Mouse (Mus musculus) CH12.LX (cell line): Measurements from ENCODE around the gene Ddost. TPM values are rescaled to one million over a fixed set of nuclear protein-coding genes. Genes with fewer than 3 reads are reported as not detected.

Source experiments
- DNase-seq: peaks from one replicate; pipeline ENCODE4 v3.0.0-alpha.2; 2013; ENCODE audit errors: extremely low read depth
- H3K27ac ChIP-seq: 2 replicates; pipeline ENCODE4 v1.5.1; 2012; ENCODE audit warnings: low read depth, mild to moderate bottlenecking, control low read depth, moderate library complexity; ENCODE audit not compliant: insufficient read depth
- H3K27me3 ChIP-seq: replicated peaks from 2 replicates; pipeline ENCODE3; 2012; ENCODE audit warnings: inconsistent platforms
- H3K36me3 ChIP-seq, 2 experiments: replicated peaks in 1 of 2; 2 replicates each; pipeline versions ENCODE3 to v1.6.1; 2012; ENCODE audit warnings: inconsistent platforms in 1 of 2, low read length in 1 of 2, mild to moderate bottlenecking in 1 of 2, mixed read lengths in 1 of 2, moderate library complexity in 1 of 2; ENCODE audit not compliant: control insufficient read depth in 1 of 2, insufficient read depth in 1 of 2
- H3K4me1 ChIP-seq, 2 experiments: 2 replicates each; pipeline ENCODE4 v1.6.1; 2012; ENCODE audit warnings: inconsistent platforms in 1 of 2, moderate library complexity in 1 of 2; ENCODE audit not compliant: insufficient read depth in 2 of 2, control insufficient read depth in 1 of 2
- H3K4me2 ChIP-seq: 2 replicates; pipeline ENCODE4 v1.6.1; 2012; ENCODE audit warnings: low read depth, mild to moderate bottlenecking, control low read depth; ENCODE audit not compliant: poor library complexity, insufficient read depth, severe bottlenecking
- H3K4me3 ChIP-seq, 3 experiments: fragments of 150-350 bp in 1 of 3; sonication (generic) in 1 of 3; replicated peaks in 1 of 3; 2 replicates each; pipeline versions ENCODE3 to v1.5.1; 2011 to 2012; ENCODE audit warnings: low read depth in 2 of 3, low read length in 2 of 3, mild to moderate bottlenecking in 2 of 3, moderate library complexity in 2 of 3, control low read depth in 1 of 3, improper control_type of control experiment in 1 of 3, inconsistent platforms in 1 of 3, mixed read lengths in 1 of 3; ENCODE audit not compliant: poor library complexity in 1 of 3
- H3K79me2 ChIP-seq: replicated peaks from 2 replicates; pipeline ENCODE4 v1.6.1; 2012; ENCODE audit warnings: mild to moderate bottlenecking, moderate library complexity; ENCODE audit not compliant: control insufficient read depth, poor library complexity, insufficient read depth, severe bottlenecking; ENCODE audit errors: extremely low read depth
- H3K9ac ChIP-seq: 2 replicates; pipeline ENCODE4 v1.6.1; 2012; ENCODE audit warnings: low read depth, mild to moderate bottlenecking, control low read depth, moderate library complexity; ENCODE audit not compliant: insufficient read depth
- H3K9me3 ChIP-seq: replicated peaks from 2 replicates; pipeline ENCODE3; 2012; ENCODE audit warnings: low read length, inconsistent platforms, mixed read lengths
- CHD1 ChIP-seq: IDR thresholded peaks from 2 replicates; pipeline ENCODE4 v1.6.1; 2012; ENCODE audit warnings: low read depth, low read length, improper control_type of control experiment, inconsistent platforms
- CTCF ChIP-seq, 2 experiments: IDR thresholded peaks in 1 of 2; conservative IDR thresholded peaks in 1 of 2; 2 replicates each; pipeline ENCODE4 v1.5.1; 2011 to 2012; ENCODE audit warnings: low read depth in 2 of 2, low read length in 2 of 2, improper control_type of control experiment in 1 of 2, inconsistent platforms in 1 of 2, mild to moderate bottlenecking in 1 of 2, moderate library complexity in 1 of 2
- E2F4 ChIP-seq: IDR thresholded peaks from 2 replicates; pipeline ENCODE4 v1.6.1; 2011; ENCODE audit warnings: low read depth, low read length, improper control_type of control experiment; ENCODE audit not compliant: insufficient replicate concordance
- GABPA ChIP-seq: IDR thresholded peaks from 2 replicates; pipeline ENCODE4 v1.6.1; 2012; ENCODE audit warnings: low read depth, low read length, improper control_type of control experiment, inconsistent platforms; ENCODE audit not compliant: insufficient replicate concordance
- HCFC1 ChIP-seq: IDR thresholded peaks from 2 replicates; pipeline ENCODE4 v1.6.1; 2012; ENCODE audit warnings: low read depth, mild to moderate bottlenecking, inconsistent platforms, low read length, improper control_type of control experiment
- IRF4 ChIP-seq: IDR thresholded peaks from 2 replicates; pipeline ENCODE4 v1.6.1; 2014; ENCODE audit warnings: low read depth, mild to moderate bottlenecking, inconsistent platforms, low read length, improper control_type of control experiment
- JUN ChIP-seq: IDR thresholded peaks from 2 replicates; pipeline ENCODE4 v1.6.1; 2011; ENCODE audit warnings: low read depth, mild to moderate bottlenecking, low read length, improper control_type of control experiment, moderate library complexity; ENCODE audit not compliant: insufficient read depth
- JUND ChIP-seq: conservative IDR thresholded peaks from 2 replicates; pipeline ENCODE4 v1.6.1; 2011; ENCODE audit warnings: low read depth, low read length, improper control_type of control experiment
- KAT2A ChIP-seq: IDR thresholded peaks from 2 replicates; pipeline ENCODE4 v1.6.1; 2012; ENCODE audit warnings: low read length, improper control_type of control experiment, inconsistent platforms; ENCODE audit not compliant: insufficient replicate concordance
- MAFK ChIP-seq: IDR thresholded peaks from 2 replicates; pipeline ENCODE4 v1.6.1; 2011; ENCODE audit warnings: low read length, improper control_type of control experiment; ENCODE audit not compliant: insufficient replicate concordance
- MAZ ChIP-seq: IDR thresholded peaks from 2 replicates; pipeline ENCODE4 v1.6.1; 2012; ENCODE audit warnings: low read depth, mild to moderate bottlenecking, inconsistent platforms, low read length, improper control_type of control experiment, moderate library complexity
- MXI1 ChIP-seq: IDR thresholded peaks from 2 replicates; pipeline ENCODE4 v1.6.1; 2011; ENCODE audit warnings: mild to moderate bottlenecking, low read depth, low read length, improper control_type of control experiment
- PAX5 ChIP-seq: IDR thresholded peaks from 2 replicates; pipeline ENCODE4 v1.6.1; 2012; ENCODE audit warnings: low read length, inconsistent platforms, mixed read lengths
- POLR2A ChIP-seq: IDR thresholded peaks from 2 replicates; pipeline ENCODE4 v1.6.1; 2011; ENCODE audit warnings: low read depth, mild to moderate bottlenecking, improper control_type of control experiment, low read length
- RCOR1 ChIP-seq: conservative IDR thresholded peaks from 2 replicates; pipeline ENCODE4 v1.6.1; 2012; ENCODE audit warnings: low read depth, mild to moderate bottlenecking, inconsistent platforms, low read length, improper control_type of control experiment
- ZC3H11A ChIP-seq: IDR thresholded peaks from 2 replicates; pipeline ENCODE4 v1.6.1; 2012; ENCODE audit warnings: low read depth, mild to moderate bottlenecking, inconsistent platforms, low read length, improper control_type of control experiment
- ZKSCAN1 ChIP-seq: IDR thresholded peaks from 2 replicates; pipeline ENCODE4 v1.6.1; 2012; ENCODE audit warnings: low read depth, inconsistent platforms, low read length, improper control_type of control experiment, borderline replicate concordance
- dilution Hi-C: fragments of 300-500 bp; cut with MboI; formaldehyde crosslinking; loops from 2 replicates; pipeline ENCODE4 v1.14.3; 2020; ENCODE audit warnings: low sequenced_read_pairs; ENCODE audit not compliant: extremely low pct_unique_long_range_greater_than_20kb, extremely low pct_ligation_motif_present
- in situ Hi-C: fragments of 300-500 bp; cut with MboI; formaldehyde crosslinking; loops from 3 replicates; pipeline ENCODE4 v1.14.3; 2019; ENCODE audit warnings: low sequenced_read_pairs, low pct_ligation_motif_present, low pct_unique_long_range_greater_than_20kb, mixed read lengths
- polyA plus RNA-seq: library from polyadenylated mRNA; unstranded; fragments of >175 nt; gene quantifications from 2 replicates; pipeline ENCODE4 v1.2.1, GENCODE M21; 2012; ENCODE audit warnings: low read depth; ENCODE audit not compliant: insufficient read length
- total RNA-seq, 2 experiments: library from RNA; depleted of rRNA; stranded (reverse); fragments of 300-350 nt in 1 of 2; fragments of >200 nt in 1 of 2; gene quantifications; 2 replicates each; pipeline ENCODE4 v1.2.3; 2012 to 2014

The Ddost gene
- total and polyA plus RNA-seq, 3 experiments: 163 to 186 (median 164) TPM

GRCm38 (mm10) chr4:138331647-138332046 lies 27.1 kb downstream of the Ddost start:
- peaks cover 18% of the 10 kb centered on the region for H3K9me3 ChIP-seq
- H3K4me2 ChIP-seq: no peak overlapping the region
- no peak overlapping the region for H3K4me3 ChIP-seq
- dilution Hi-C loops (no loop called here), in situ Hi-C loops (no loop called here)
- DNase-seq: no peak
- no peak for TF ChIP-seq GABPA
- no peak for TF ChIP-seq CHD1
- TF ChIP-seq JUND: no peak
- TF ChIP-seq RCOR1: no peak
- TF ChIP-seq IRF4: no peak
- no peak for TF ChIP-seq MAFK
- no peak for TF ChIP-seq ZKSCAN1
- no peak for TF ChIP-seq POLR2A
- no peak for TF ChIP-seq E2F4
- TF ChIP-seq JUN: no peak
- TF ChIP-seq CTCF (conservative IDR thresholded peaks at IDR 0.05 in 1 of 2, IDR thresholded peaks at IDR 0.05 in 1 of 2; ENCODE audit: low read depth in 2 of 2, low read length in 2 of 2): no peak
- TF ChIP-seq ZC3H11A: no peak
- TF ChIP-seq MAZ: no peak
- no peak for TF ChIP-seq HCFC1
- H3K9ac ChIP-seq: no peak overlapping the region
- H3K4me1 ChIP-seq: peaks cover 0 to 5% of the 10 kb centered on the region in 2 experiments; a peak in 2 of 4 replicates
- H3K36me3 ChIP-seq: no peaks in the 10 kb centered on the region
- no peaks in the 10 kb centered on the region for H3K79me2 ChIP-seq
- no peak overlapping the region for H3K27ac ChIP-seq
- H3K27me3 ChIP-seq: peaks cover 64% of the 10 kb centered on the region

DNA sequence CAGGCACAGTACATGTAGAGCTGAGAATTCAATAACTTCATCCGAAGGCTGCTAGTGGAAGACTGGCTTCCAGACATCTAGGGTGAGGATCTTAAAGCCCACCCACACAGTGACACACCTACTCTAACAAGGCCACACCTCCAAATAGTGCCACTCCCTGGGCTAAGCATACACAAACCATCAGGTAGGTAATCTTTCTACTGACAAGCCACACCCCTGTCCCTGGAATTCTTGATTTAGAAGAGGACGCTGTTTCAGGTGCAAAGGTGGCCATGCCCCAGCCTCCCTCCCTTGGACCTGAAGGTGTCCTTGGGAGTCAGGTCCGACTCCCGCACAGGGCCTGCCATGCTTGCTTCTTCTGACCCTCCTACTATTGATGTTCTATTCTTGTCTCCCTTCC lies 28.6 kb downstream of the Ddost start:
- Histone ChIP-seq H3K4me2 (no peak overlapping the region), H3K9ac (no peak overlapping the region), H3K36me3 (no peaks in the 10 kb centered on the region), H3K9me3 (peaks cover 13% of the 10 kb centered on the region), H3K79me2 (no peaks in the 10 kb centered on the region), H3K4me3 (no peak overlapping the region), H3K27me3 (peaks cover 77% of the 10 kb centered on the region), H3K27ac (no peak overlapping the region), H3K4me1 (peaks cover 0 to 8% of the 10 kb centered on the region in 2 experiments; a peak in 2 of 4 replicates)
- dilution Hi-C loops (no loop called here), in situ Hi-C loops (no loop called here)
- DNase-seq: no peak
- TF ChIP-seq PAX5 (no peak), MXI1 (no peak), KAT2A (no peak)
